Mouse (Mus musculus) stomach, postnatal 0 days (tissue): Measurements from ENCODE around the gene Gm29094. TPM values are rescaled to one million over a fixed set of nuclear protein-coding genes. Genes with fewer than 3 reads are reported as not detected.
"Not testable (repeated sequence)": the region's sequence is repeated elsewhere in the genome, so short reads cannot be mapped to it uniquely, and the experiment has no call there.

ENCODE experiments used
- ATAC-seq: fragments of 200-750 bp; cut with Nextera tagmentation; 2 replicates; pipeline ENCODE4 v1.8.0; 2017; ENCODE audit not compliant: low FRiP score, low TSS enrichment
- DNase-seq: peaks from one replicate; pipeline ENCODE4 v3.0.0-alpha.2; 2016; ENCODE audit warnings: low spot score
- H3K27ac ChIP-seq: fragments of 300-500 bp; sonication (generic); replicated peaks from 2 replicates; pipeline ENCODE4 v1.5.1; 2014; ENCODE audit warnings: mild to moderate bottlenecking, control low read depth
- H3K27me3 ChIP-seq: fragments of 300-500 bp; sonication (generic); 2 replicates; pipeline ENCODE4 v1.6.1; 2014; ENCODE audit warnings: low read length; ENCODE audit not compliant: control insufficient read depth, insufficient read depth
- H3K36me3 ChIP-seq: fragments of 300-500 bp; sonication (generic); 2 replicates; pipeline ENCODE4 v1.6.1; 2014; ENCODE audit warnings: low read length, mixed read lengths; ENCODE audit not compliant: control insufficient read depth, insufficient read depth
- H3K4me1 ChIP-seq: fragments of 300-500 bp; sonication (generic); replicated peaks from 2 replicates; pipeline ENCODE4 v1.6.1; 2014; ENCODE audit warnings: antibody characterized with exemption; ENCODE audit not compliant: control insufficient read depth, insufficient read depth
- H3K4me2 ChIP-seq: fragments of 300-500 bp; sonication (generic); replicated peaks from 2 replicates; pipeline ENCODE4 v1.6.1; 2014; ENCODE audit warnings: low read depth, mild to moderate bottlenecking, control low read depth, moderate library complexity
- H3K4me3 ChIP-seq: fragments of 300-500 bp; sonication (generic); 2 replicates; pipeline ENCODE4 v1.5.1; 2014; ENCODE audit warnings: low read depth, low read length, control low read depth
- H3K9ac ChIP-seq: fragments of 300-500 bp; sonication (generic); 2 replicates; pipeline ENCODE4 v1.6.1; 2014; ENCODE audit warnings: mild to moderate bottlenecking, low read length, control low read depth, mixed read lengths
- H3K9me3 ChIP-seq: fragments of 300-500 bp; sonication (generic); 2 replicates; pipeline ENCODE4 v1.6.1; 2016; ENCODE audit warnings: low read length; ENCODE audit not compliant: control insufficient read depth
- CTCF ChIP-seq: IDR thresholded peaks from 2 replicates; pipeline ENCODE4 v1.5.1; 2016; ENCODE audit warnings: antibody characterized with exemption, low read depth, mild to moderate bottlenecking, moderate library complexity
- WGBS: fragments of 180-500 bp; shearing (Covaris S2); extraction: QIAGEN DNeasy Blood & Tissue Kit; methylation state at CpG from one replicate; pipeline ENCODE4 v1.1.7; 2014; 5-methylcytosine and 5-hydroxymethylcytosine counted together
- polyA plus RNA-seq: library from polyadenylated mRNA; unstranded; fragments of >200 nt; fragmentation: Nextera tagmentation; extraction: Ambion mirVana; gene quantifications from 2 replicates; pipeline ENCODE4 v1.2.1, GENCODE M21; 2015

Gm29094 gene
- 0.50 TPM in 1 of 2 replicates, not detected in the other for polyA plus RNA-seq

GRCm38 (mm10) chr9:89198969-89199416 lies at the start of gene Gm29094, which contains the start of gene Bcl2a1b:
Gene Gm29094 (plus strand): TSS chr9:89199379.
Gene Bcl2a1b (plus strand): TSS chr9:89199209.
- not testable (repeated sequence) for H3K27me3 ChIP-seq, H3K36me3 ChIP-seq, H3K4me2 ChIP-seq, H3K9me3 ChIP-seq, ATAC-seq, H3K27ac ChIP-seq, H3K9ac ChIP-seq, H3K4me1 ChIP-seq, H3K4me3 ChIP-seq, DNase-seq
- WGBS = 77% methylated on average over 5 of the region's 5 CpGs

- not testable (repeated sequence) for H3K4me2 ChIP-seq, H3K4me3 ChIP-seq, H3K27ac ChIP-seq, H3K36me3 ChIP-seq, H3K9ac ChIP-seq, DNase-seq, ATAC-seq, H3K27me3 ChIP-seq, H3K9me3 ChIP-seq, H3K4me1 ChIP-seq
Observed at GRCm38 (mm10) chr9:89172539-89172938, 26.6 kb upstream of the Gm29094 start.

- not testable (repeated sequence) for ATAC-seq, H3K4me3 ChIP-seq, H3K4me2 ChIP-seq, H3K9ac ChIP-seq, H3K27me3 ChIP-seq, H3K4me1 ChIP-seq, H3K9me3 ChIP-seq, H3K27ac ChIP-seq, H3K36me3 ChIP-seq
- 29% methylated on average over 2 of the region's 3 CpGs for WGBS
- peak; percentile 60 for TF ChIP-seq CTCF
- peak; percentile 30 for DNase-seq
Observed at GRCm38 (mm10) chr9:89178833-89179232, 20.3 kb upstream of the Gm29094 start.

- ATAC-seq, H3K9ac ChIP-seq, DNase-seq, H3K36me3 ChIP-seq, H3K4me3 ChIP-seq, H3K27me3 ChIP-seq, H3K4me2 ChIP-seq, H3K9me3 ChIP-seq, H3K27ac ChIP-seq, H3K4me1 ChIP-seq: not testable (repeated sequence)
- WGBS = 68% methylated on average over 2 of the region's 4 CpGs
Observed at GRCm38 (mm10) chr9:89179469-89179868, 19.7 kb upstream of the Gm29094 start.

- 84% methylated on average over 15 of the region's 15 CpGs for WGBS
Observed at GRCm38 (mm10) chr9:89187006-89187405, 12.2 kb upstream of the Gm29094 start.

GRCm38 (mm10) chr9:89195483-89195882 lies 3.7 kb upstream of the Gm29094 start:
- not testable (repeated sequence) for H3K4me1 ChIP-seq, DNase-seq, H3K9me3 ChIP-seq, H3K4me2 ChIP-seq, ATAC-seq, H3K27me3 ChIP-seq, H3K27ac ChIP-seq, H3K4me3 ChIP-seq, H3K9ac ChIP-seq, H3K36me3 ChIP-seq

More at GRCm38 (mm10) chr9:89187006-89187405, 12.2 kb upstream of the Gm29094 start:
- not testable (repeated sequence) for H3K9ac ChIP-seq, H3K27me3 ChIP-seq, H3K9me3 ChIP-seq, H3K4me2 ChIP-seq, H3K4me3 ChIP-seq, H3K36me3 ChIP-seq, ATAC-seq, H3K4me1 ChIP-seq, DNase-seq, H3K27ac ChIP-seq

- H3K9me3 ChIP-seq, H3K27ac ChIP-seq, H3K4me3 ChIP-seq, DNase-seq, H3K36me3 ChIP-seq, ATAC-seq, H3K27me3 ChIP-seq, H3K4me1 ChIP-seq, H3K9ac ChIP-seq, H3K4me2 ChIP-seq: not testable (repeated sequence)
- 43% methylated on average over 1 of the region's 1 CpGs for WGBS
Observed at GRCm38 (mm10) chr9:89197509-89197908, 1.7 kb upstream of the Gm29094 start.

GRCm38 (mm10) chr9:89198349-89198748 lies 830 bp upstream of the Gm29094 start:
- WGBS = 82% methylated on average over 3 of the region's 3 CpGs
- not testable (repeated sequence) for H3K9me3 ChIP-seq, H3K4me2 ChIP-seq, H3K27ac ChIP-seq, ATAC-seq, H3K27me3 ChIP-seq, DNase-seq, H3K9ac ChIP-seq, H3K36me3 ChIP-seq, H3K4me1 ChIP-seq, H3K4me3 ChIP-seq

GRCm38 (mm10) chr9:89202256-89202655 lies 3.1 kb downstream of the Gm29094 start:
- H3K27me3 ChIP-seq, H3K4me1 ChIP-seq, H3K9ac ChIP-seq, H3K4me3 ChIP-seq, H3K4me2 ChIP-seq, H3K36me3 ChIP-seq, DNase-seq, H3K27ac ChIP-seq, H3K9me3 ChIP-seq, ATAC-seq: not testable (repeated sequence)
